Mouse (Mus musculus): ENCODE measurements around the gene Neu4. TPM values are rescaled to one million over a fixed set of nuclear protein-coding genes. Genes with fewer than 3 reads are reported as not detected.

Gene Neu4
- total and polyA plus RNA-seq, 3 experiments, result not detected

- no peaks in the 10 kb centered on the region for H3K79me2 ChIP-seq (replicated peaks; ENCODE audit: control insufficient read depth, insufficient read depth, low read length)
- no peak overlapping the region for H3K9ac ChIP-seq (ENCODE audit: low read depth, low read length)
- H3K27ac ChIP-seq, result no peak overlapping the region
- WGBS, result 86% methylated on average over 2 of the region's 2 CpGs
- TF ChIP-seq POLR2A (IDR thresholded peaks at IDR 0.05; ENCODE audit: insufficient read depth, low read depth, low read length), result no peak
- TF ChIP-seq CTCF (IDR thresholded peaks at IDR 0.05), result no peak
- TF ChIP-seq EP300 (IDR thresholded peaks at IDR 0.05; ENCODE audit: insufficient read depth, low read depth, low read length), result no peak
- intact Hi-C loops (cut with DNase I), result no loop called here
- H3K4me3 ChIP-seq, result no peak overlapping the region
- no peak for DNase-seq
- no peaks in the 10 kb centered on the region for H3K36me3 ChIP-seq (ENCODE audit: control insufficient read depth, insufficient read depth, low read length)
- H3K27me3 ChIP-seq (ENCODE audit: control insufficient read depth, insufficient read depth, low read length), result no peaks in the 10 kb centered on the region
- H3K4me1 ChIP-seq (ENCODE audit: control insufficient read depth, insufficient read depth, low read length), result no peaks in the 10 kb centered on the region
Observed at GRCm38 (mm10) chr1:94028741-94029140, 8.5 kb downstream of the Neu4 start.

- H3K4me1 ChIP-seq (ENCODE audit: control insufficient read depth, insufficient read depth, low read length), result peaks cover 3% of the 10 kb centered on the region
- H3K27me3 ChIP-seq (ENCODE audit: control insufficient read depth, insufficient read depth, low read length), result no peaks in the 10 kb centered on the region
- no peak overlapping the region for H3K4me3 ChIP-seq
- no peaks in the 10 kb centered on the region for H3K36me3 ChIP-seq (ENCODE audit: control insufficient read depth, insufficient read depth, low read length)
- intact Hi-C loops (cut with DNase I), result no loop called here
- TF ChIP-seq CTCF (IDR thresholded peaks at IDR 0.05), result no peak
- TF ChIP-seq POLR2A (IDR thresholded peaks at IDR 0.05; ENCODE audit: insufficient read depth, low read depth, low read length), result no peak
- TF ChIP-seq EP300 (IDR thresholded peaks at IDR 0.05; ENCODE audit: insufficient read depth, low read depth, low read length), result no peak
- 94% methylated on average over 2 of the region's 2 CpGs for WGBS
- DNase-seq, result no peak
- no peaks in the 10 kb centered on the region for H3K79me2 ChIP-seq (replicated peaks; ENCODE audit: control insufficient read depth, insufficient read depth, low read length)
- H3K9ac ChIP-seq (ENCODE audit: low read depth, low read length), result no peak overlapping the region
- H3K27ac ChIP-seq, result no peak overlapping the region
Observed at GRCm38 (mm10) chr1:94033075-94033602, 12.9 kb downstream of the Neu4 start.

- H3K79me2 ChIP-seq (replicated peaks; ENCODE audit: control insufficient read depth, insufficient read depth, low read length), result no peaks in the 10 kb centered on the region
- intact Hi-C loops (cut with DNase I), result loop anchor here (1.0 kb wide), 1 partner anchor 44 kb away; no protein-coding TSS in a partner anchor
- 0 out of 2 replicates have a peak overlapping the region, but pooled peaks have one; percentile 5 for H3K9ac ChIP-seq (ENCODE audit: low read depth, low read length)
- peak overlapping the region; percentile 28 for H3K4me3 ChIP-seq
- DNase-seq, result peak; percentile 89 to 90
- under 1% methylated on average over 25 of the region's 25 CpGs for WGBS
- H3K36me3 ChIP-seq (ENCODE audit: control insufficient read depth, insufficient read depth, low read length), result no peaks in the 10 kb centered on the region
- H3K27ac ChIP-seq, result peak overlapping the region; percentile 80
- H3K4me1 ChIP-seq (ENCODE audit: control insufficient read depth, insufficient read depth, low read length), result peaks cover 3% of the 10 kb centered on the region
- TF ChIP-seq EP300 (IDR thresholded peaks at IDR 0.05; ENCODE audit: insufficient read depth, low read depth, low read length) (peak; percentile 62; the same call in 1 of the 2 replicates), CTCF (IDR thresholded peaks at IDR 0.05) (peak; percentile 93), POLR2A (IDR thresholded peaks at IDR 0.05; ENCODE audit: insufficient read depth, low read depth, low read length) (no peak)
- no peaks in the 10 kb centered on the region for H3K27me3 ChIP-seq (ENCODE audit: control insufficient read depth, insufficient read depth, low read length)
Observed at GRCm38 (mm10) chr1:94034984-94035743, 14.9 kb downstream of the Neu4 start.

- Histone ChIP-seq H3K36me3 (ENCODE audit: control insufficient read depth, insufficient read depth, low read length) (no peaks in the 10 kb centered on the region), H3K27me3 (ENCODE audit: control insufficient read depth, insufficient read depth, low read length) (no peaks in the 10 kb centered on the region), H3K27ac (no peak overlapping the region), H3K79me2 (replicated peaks; ENCODE audit: control insufficient read depth, insufficient read depth, low read length) (no peaks in the 10 kb centered on the region), H3K4me3 (no peak overlapping the region), H3K4me1 (ENCODE audit: control insufficient read depth, insufficient read depth, low read length) (peaks cover 3% of the 10 kb centered on the region), H3K9ac (ENCODE audit: low read depth, low read length) (no peak overlapping the region)
- WGBS, result 92% methylated on average over 2 of the region's 2 CpGs
- no peak for TF ChIP-seq EP300 (IDR thresholded peaks at IDR 0.05; ENCODE audit: insufficient read depth, low read depth, low read length)
- no peak for TF ChIP-seq POLR2A (IDR thresholded peaks at IDR 0.05; ENCODE audit: insufficient read depth, low read depth, low read length)
- TF ChIP-seq CTCF (IDR thresholded peaks at IDR 0.05), result no peak
- intact Hi-C loops (cut with DNase I), result no loop called here
- DNase-seq, result no peak
Observed at GRCm38 (mm10) chr1:94040391-94040790, 20.1 kb downstream of the Neu4 start.

GRCm38 (mm10) chr1:94045559-94045958, 25.3 kb downstream of the Neu4 start:
- no peaks in the 10 kb centered on the region for H3K4me1 ChIP-seq (ENCODE audit: control insufficient read depth, insufficient read depth, low read length)
- H3K36me3 ChIP-seq (ENCODE audit: control insufficient read depth, insufficient read depth, low read length), result no peaks in the 10 kb centered on the region
- H3K9ac ChIP-seq (ENCODE audit: low read depth, low read length), result no peak overlapping the region
- H3K4me3 ChIP-seq, result no peak overlapping the region
- no peaks in the 10 kb centered on the region for H3K27me3 ChIP-seq (ENCODE audit: control insufficient read depth, insufficient read depth, low read length)
- WGBS, result 69% methylated on average over 3 of the region's 3 CpGs
- H3K79me2 ChIP-seq (replicated peaks; ENCODE audit: control insufficient read depth, insufficient read depth, low read length), result no peaks in the 10 kb centered on the region
- TF ChIP-seq CTCF (IDR thresholded peaks at IDR 0.05) (no peak), EP300 (IDR thresholded peaks at IDR 0.05; ENCODE audit: insufficient read depth, low read depth, low read length) (no peak), POLR2A (IDR thresholded peaks at IDR 0.05; ENCODE audit: insufficient read depth, low read depth, low read length) (no peak)
- no peak for DNase-seq
- intact Hi-C loops (cut with DNase I), result no loop called here
- H3K27ac ChIP-seq, result no peak overlapping the region

GRCm38 (mm10) chr1:94046544-94046943, 26.3 kb downstream of the Neu4 start:
- 72% methylated on average over 4 of the region's 4 CpGs for WGBS
- TF ChIP-seq POLR2A (IDR thresholded peaks at IDR 0.05; ENCODE audit: insufficient read depth, low read depth, low read length) (no peak), EP300 (IDR thresholded peaks at IDR 0.05; ENCODE audit: insufficient read depth, low read depth, low read length) (no peak), CTCF (IDR thresholded peaks at IDR 0.05) (no peak)
- H3K36me3 ChIP-seq (ENCODE audit: control insufficient read depth, insufficient read depth, low read length), result no peaks in the 10 kb centered on the region
- no peak overlapping the region for H3K9ac ChIP-seq (ENCODE audit: low read depth, low read length)
- intact Hi-C loops (cut with DNase I), result no loop called here
- no peak for DNase-seq
- no peak overlapping the region for H3K4me3 ChIP-seq
- H3K4me1 ChIP-seq (ENCODE audit: control insufficient read depth, insufficient read depth, low read length), result no peaks in the 10 kb centered on the region
- H3K27me3 ChIP-seq (ENCODE audit: control insufficient read depth, insufficient read depth, low read length), result no peaks in the 10 kb centered on the region
- H3K27ac ChIP-seq, result no peak overlapping the region
- no peaks in the 10 kb centered on the region for H3K79me2 ChIP-seq (replicated peaks; ENCODE audit: control insufficient read depth, insufficient read depth, low read length)

All from heart, adult 2 months (tissue).